Mouse (Mus musculus): ENCODE measurements around the gene Snd1. TPM values are rescaled to one million over a fixed set of nuclear protein-coding genes. Genes with fewer than 3 reads are reported as not detected.

Gene Snd1
- polyA plus RNA-seq, 1 experiment from 2014 or later: 56.6 TPM

DNA sequence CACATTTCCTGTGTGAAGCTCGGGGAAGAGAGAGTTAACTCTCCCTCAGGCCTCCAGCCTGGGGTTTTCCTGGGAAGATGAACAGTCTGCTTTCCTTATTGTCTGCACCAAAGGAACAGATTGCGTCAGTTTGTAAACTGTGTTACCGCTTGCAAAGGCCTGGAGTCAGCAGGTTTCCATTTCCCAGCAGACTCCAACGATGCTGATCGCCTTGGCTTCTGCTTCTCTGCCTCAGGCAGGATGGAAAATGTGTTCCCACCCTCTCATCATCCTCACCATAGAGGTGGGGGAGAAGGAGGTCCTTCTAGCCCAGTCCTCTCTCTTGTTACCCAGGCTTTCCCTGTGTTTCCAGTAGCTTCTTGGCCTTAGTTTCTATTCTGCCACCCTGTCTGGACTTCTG is 389.7 kb downstream of the Snd1 start:
- H3K36me3 ChIP-seq (ENCODE audit: insufficient read depth, low read length): no peaks in the 10 kb centered on the region
- no peak for TF ChIP-seq CTCF (IDR thresholded peaks at IDR 0.05)
- TF ChIP-seq EP300 (IDR thresholded peaks at IDR 0.05): no peak
- H3K27me3 ChIP-seq (replicated peaks; ENCODE audit: insufficient read depth, low read length): no peaks in the 10 kb centered on the region
- no peaks in the 10 kb centered on the region for H3K9me3 ChIP-seq (ENCODE audit: low read length)
- 0 out of 2 replicates have a peak overlapping the region, but pooled peaks have one; percentile 2 for H3K4me2 ChIP-seq (replicated peaks; ENCODE audit: low read depth, low read length)
- H3K9ac ChIP-seq (replicated peaks; ENCODE audit: low read depth): no peak overlapping the region
- H3K4me1 ChIP-seq (ENCODE audit: insufficient read depth, low read depth, low read length): peaks cover 11% of the 10 kb centered on the region; the same call in 1 of the 2 replicates
- peak overlapping the region; percentile 39; the same call in 1 of the 2 replicates for H3K27ac ChIP-seq (ENCODE audit: low read length)
- WGBS: 34% methylated on average over 5 of the region's 5 CpGs
- peak; percentile 69 for ATAC-seq
- no peak overlapping the region for H3K4me3 ChIP-seq (ENCODE audit: low read depth, low read length)
- peak; percentile 76 for DNase-seq (ENCODE audit: low spot score)

DNA sequence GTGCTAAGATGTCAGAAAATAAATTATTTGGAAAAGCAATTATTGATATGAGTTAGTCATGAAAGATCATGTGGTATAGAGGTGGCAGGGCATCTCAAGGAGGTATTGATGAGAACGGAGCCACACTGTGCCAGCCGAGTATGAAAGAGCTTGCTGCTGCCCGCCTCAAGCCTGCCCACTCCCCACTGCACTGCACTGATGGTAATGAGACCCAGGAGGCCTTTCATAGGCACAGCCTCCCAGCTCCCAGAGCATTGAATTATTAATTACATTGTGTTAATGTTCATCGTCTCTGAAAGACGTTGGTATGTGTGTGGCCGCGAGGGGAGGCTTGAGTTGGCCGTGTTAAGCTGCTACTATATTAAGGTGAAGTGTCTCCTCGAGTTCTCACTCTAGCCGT is 390.2 kb downstream of the Snd1 start:
- Histone ChIP-seq H3K9me3 (ENCODE audit: low read length) (no peaks in the 10 kb centered on the region), H3K27ac (ENCODE audit: low read length) (peak overlapping the region; percentile 39; the same call in 1 of the 2 replicates), H3K27me3 (replicated peaks; ENCODE audit: insufficient read depth, low read length) (no peaks in the 10 kb centered on the region), H3K9ac (replicated peaks; ENCODE audit: low read depth) (no peak overlapping the region), H3K4me1 (ENCODE audit: insufficient read depth, low read depth, low read length) (peaks cover 11% of the 10 kb centered on the region; the same call in 1 of the 2 replicates), H3K36me3 (ENCODE audit: insufficient read depth, low read length) (no peaks in the 10 kb centered on the region), H3K4me3 (ENCODE audit: low read depth, low read length) (no peak overlapping the region), H3K4me2 (replicated peaks; ENCODE audit: low read depth, low read length) (no peak overlapping the region)
- ATAC-seq (no peak), DNase-seq (ENCODE audit: low spot score) (no peak)
- TF ChIP-seq CTCF (IDR thresholded peaks at IDR 0.05): no peak
- TF ChIP-seq EP300 (IDR thresholded peaks at IDR 0.05): no peak
- whole genome bisulfite sequencing: 76% methylated on average over 10 of the region's 10 CpGs

DNA sequence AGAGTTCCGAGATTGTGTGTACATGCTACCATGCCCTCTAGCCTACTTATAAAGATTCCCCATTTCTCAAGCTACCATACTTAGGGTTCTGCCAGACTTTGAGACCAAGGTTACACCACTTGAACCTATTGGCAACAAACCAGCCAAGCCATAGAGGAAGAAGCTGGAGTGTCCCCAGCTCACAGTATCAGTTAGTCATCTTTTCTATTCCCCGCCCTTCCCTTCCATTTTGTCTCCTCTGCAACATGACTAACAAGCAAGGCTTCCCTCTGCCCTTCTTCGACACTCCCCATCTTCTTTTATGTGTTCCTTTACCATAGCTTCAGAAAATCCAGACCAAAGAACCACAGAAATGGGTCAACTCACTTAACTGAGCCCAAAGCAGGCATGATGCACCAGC is 391.3 kb downstream of the Snd1 start:
- no peak for ATAC-seq
- DNase-seq (ENCODE audit: low spot score): no peak
- Histone ChIP-seq H3K4me2 (replicated peaks; ENCODE audit: low read depth, low read length) (no peak overlapping the region), H3K4me1 (ENCODE audit: insufficient read depth, low read depth, low read length) (peaks cover 11% of the 10 kb centered on the region; the same call in 1 of the 2 replicates), H3K4me3 (ENCODE audit: low read depth, low read length) (no peak overlapping the region), H3K27ac (ENCODE audit: low read length) (no peak overlapping the region), H3K36me3 (ENCODE audit: insufficient read depth, low read length) (no peaks in the 10 kb centered on the region), H3K9ac (replicated peaks; ENCODE audit: low read depth) (no peak overlapping the region), H3K27me3 (replicated peaks; ENCODE audit: insufficient read depth, low read length) (no peaks in the 10 kb centered on the region), H3K9me3 (ENCODE audit: low read length) (no peaks in the 10 kb centered on the region)
- WGBS: 95% methylated on average over 3 of the region's 3 CpGs
- TF ChIP-seq CTCF (IDR thresholded peaks at IDR 0.05) (no peak), EP300 (IDR thresholded peaks at IDR 0.05) (no peak)

DNA sequence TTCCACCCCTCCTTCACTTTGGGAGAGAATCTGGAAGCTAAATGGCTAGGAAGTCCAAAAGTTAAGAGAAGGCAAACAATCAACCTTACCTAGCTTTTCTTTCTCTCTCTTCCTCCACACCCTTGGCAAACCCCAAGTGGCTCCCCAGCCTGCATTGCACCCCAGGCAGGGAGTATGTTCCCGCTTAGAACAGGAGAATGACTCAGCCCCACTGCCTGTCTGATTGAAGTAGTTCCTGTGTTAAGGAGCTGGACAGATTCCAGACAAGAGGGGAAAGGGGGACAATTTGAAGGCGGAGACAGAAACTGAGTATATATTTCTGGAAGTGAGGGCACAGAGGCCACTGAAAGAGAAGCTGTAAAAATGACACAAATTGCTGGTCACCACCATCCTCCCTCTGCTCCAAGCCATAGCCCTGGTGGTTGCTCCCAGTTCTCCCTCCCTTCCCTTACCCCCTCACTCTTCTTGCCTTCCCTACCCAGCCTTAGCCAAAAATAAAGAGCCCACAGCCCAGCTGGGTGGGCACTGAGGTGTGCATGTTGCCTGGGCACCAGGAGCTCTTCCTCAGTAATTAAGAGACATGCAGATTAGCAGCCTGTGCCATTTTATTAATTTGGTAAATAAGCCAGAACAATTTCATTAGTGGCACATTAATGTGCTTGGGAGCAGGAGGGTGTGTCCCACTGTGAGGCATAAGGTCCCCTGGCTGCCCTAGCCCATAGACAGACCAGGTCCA is 392.7 kb downstream of the Snd1 start:
- TF ChIP-seq CTCF (IDR thresholded peaks at IDR 0.05) (no peak), EP300 (IDR thresholded peaks at IDR 0.05) (no peak)
- no peak overlapping the region for H3K9ac ChIP-seq (replicated peaks; ENCODE audit: low read depth)
- no peak overlapping the region for H3K4me3 ChIP-seq (ENCODE audit: low read depth, low read length)
- H3K27me3 ChIP-seq (replicated peaks; ENCODE audit: insufficient read depth, low read length): no peaks in the 10 kb centered on the region
- no peaks in the 10 kb centered on the region for H3K9me3 ChIP-seq (ENCODE audit: low read length)
- no peak overlapping the region for H3K27ac ChIP-seq (ENCODE audit: low read length)
- 7% methylated on average over 2 of the region's 2 CpGs for WGBS
- ATAC-seq: peak; percentile 68
- peak; percentile 73 for DNase-seq (ENCODE audit: low spot score)
- no peaks in the 10 kb centered on the region for H3K36me3 ChIP-seq (ENCODE audit: insufficient read depth, low read length)
- peaks cover 11% of the 10 kb centered on the region; the same call in 1 of the 2 replicates for H3K4me1 ChIP-seq (ENCODE audit: insufficient read depth, low read depth, low read length)
- H3K4me2 ChIP-seq (replicated peaks; ENCODE audit: low read depth, low read length): no peak overlapping the region

DNA sequence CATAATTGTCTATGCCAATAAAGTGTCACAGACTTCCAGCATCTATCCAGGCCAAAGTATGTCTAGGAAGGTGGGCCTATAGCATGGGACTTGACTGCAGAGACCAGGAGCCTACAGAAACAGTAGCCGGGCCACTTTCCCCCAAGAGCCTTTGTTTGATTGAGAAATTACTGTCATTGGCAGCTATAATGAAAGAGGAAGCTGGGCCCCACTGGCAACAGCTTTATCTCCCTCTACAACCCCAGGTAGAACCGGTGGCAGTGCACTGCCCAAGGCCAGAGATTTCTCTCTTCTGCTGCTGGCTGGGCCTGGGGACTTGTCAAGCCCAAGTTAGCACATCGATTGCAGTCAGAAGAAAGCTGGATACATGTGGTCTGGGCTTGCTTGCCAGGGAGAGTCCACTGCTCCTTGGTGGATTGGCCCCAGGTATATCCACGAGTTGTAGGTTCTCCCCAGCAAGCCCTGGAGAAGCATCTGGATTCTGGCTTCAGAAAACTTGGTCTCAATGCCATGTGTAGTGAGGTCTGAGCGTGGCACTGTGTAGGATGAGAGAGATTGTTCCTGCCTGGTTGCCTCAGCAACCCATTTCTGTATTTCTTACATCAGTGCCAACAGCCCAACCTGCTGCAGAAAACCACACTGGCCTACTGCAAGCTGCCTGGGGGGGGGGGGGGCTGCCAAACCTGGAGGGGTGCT is 396.9 kb downstream of the Snd1 start:
- TF ChIP-seq EP300 (IDR thresholded peaks at IDR 0.05): no peak
- no peak for TF ChIP-seq CTCF (IDR thresholded peaks at IDR 0.05)
- no peak overlapping the region for H3K4me3 ChIP-seq (ENCODE audit: low read depth, low read length)
- peaks cover 3% of the 10 kb centered on the region; the same call in 1 of the 2 replicates for H3K4me1 ChIP-seq (ENCODE audit: insufficient read depth, low read depth, low read length)
- H3K27ac ChIP-seq (ENCODE audit: low read length): no peak overlapping the region
- no peaks in the 10 kb centered on the region for H3K36me3 ChIP-seq (ENCODE audit: insufficient read depth, low read length)
- H3K9ac ChIP-seq (replicated peaks; ENCODE audit: low read depth): no peak overlapping the region
- ATAC-seq: no peak
- DNase-seq (ENCODE audit: low spot score): no peak
- no peaks in the 10 kb centered on the region for H3K9me3 ChIP-seq (ENCODE audit: low read length)
- no peaks in the 10 kb centered on the region for H3K27me3 ChIP-seq (replicated peaks; ENCODE audit: insufficient read depth, low read length)
- no peak overlapping the region for H3K4me2 ChIP-seq (replicated peaks; ENCODE audit: low read depth, low read length)
- WGBS: 76% methylated on average over 5 of the region's 5 CpGs

DNA sequence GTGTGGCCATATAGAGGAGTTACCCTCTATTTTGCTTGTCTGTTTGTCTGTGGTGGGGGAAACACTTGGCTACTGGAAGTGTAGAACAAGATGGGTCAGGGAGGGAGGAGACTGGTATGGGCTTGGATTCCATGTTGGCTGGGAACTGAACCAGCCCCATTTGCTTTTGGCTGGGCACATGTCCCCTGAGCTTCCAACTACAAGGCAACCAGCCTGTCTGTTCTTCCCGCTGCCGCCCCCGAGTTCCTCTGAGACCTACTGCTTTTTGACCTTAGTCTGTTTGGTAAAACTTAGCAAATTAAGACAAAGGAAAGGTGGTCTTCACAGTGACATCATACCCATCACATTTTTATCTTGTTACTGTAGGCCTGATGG is 397.5 kb downstream of the Snd1 start:
- no peak for ATAC-seq
- no peaks in the 10 kb centered on the region for H3K36me3 ChIP-seq (ENCODE audit: insufficient read depth, low read length)
- H3K9me3 ChIP-seq (ENCODE audit: low read length): no peaks in the 10 kb centered on the region
- H3K4me2 ChIP-seq (replicated peaks; ENCODE audit: low read depth, low read length): no peak overlapping the region
- H3K27me3 ChIP-seq (replicated peaks; ENCODE audit: insufficient read depth, low read length): no peaks in the 10 kb centered on the region
- WGBS: 86% methylated on average over 3 of the region's 3 CpGs
- no peak for DNase-seq (ENCODE audit: low spot score)
- H3K4me1 ChIP-seq (ENCODE audit: insufficient read depth, low read depth, low read length): no peaks in the 10 kb centered on the region; the same call in 1 of the 2 replicates
- H3K4me3 ChIP-seq (ENCODE audit: low read depth, low read length): no peak overlapping the region
- no peak overlapping the region for H3K9ac ChIP-seq (replicated peaks; ENCODE audit: low read depth)
- H3K27ac ChIP-seq (ENCODE audit: low read length): no peak overlapping the region
- TF ChIP-seq CTCF (IDR thresholded peaks at IDR 0.05) (no peak), EP300 (IDR thresholded peaks at IDR 0.05) (no peak)

Data from lung, postnatal 0 days (tissue).